Comparison of ENCODE assay signal across 17 mouse cellular contexts in the genomic region with DNA sequence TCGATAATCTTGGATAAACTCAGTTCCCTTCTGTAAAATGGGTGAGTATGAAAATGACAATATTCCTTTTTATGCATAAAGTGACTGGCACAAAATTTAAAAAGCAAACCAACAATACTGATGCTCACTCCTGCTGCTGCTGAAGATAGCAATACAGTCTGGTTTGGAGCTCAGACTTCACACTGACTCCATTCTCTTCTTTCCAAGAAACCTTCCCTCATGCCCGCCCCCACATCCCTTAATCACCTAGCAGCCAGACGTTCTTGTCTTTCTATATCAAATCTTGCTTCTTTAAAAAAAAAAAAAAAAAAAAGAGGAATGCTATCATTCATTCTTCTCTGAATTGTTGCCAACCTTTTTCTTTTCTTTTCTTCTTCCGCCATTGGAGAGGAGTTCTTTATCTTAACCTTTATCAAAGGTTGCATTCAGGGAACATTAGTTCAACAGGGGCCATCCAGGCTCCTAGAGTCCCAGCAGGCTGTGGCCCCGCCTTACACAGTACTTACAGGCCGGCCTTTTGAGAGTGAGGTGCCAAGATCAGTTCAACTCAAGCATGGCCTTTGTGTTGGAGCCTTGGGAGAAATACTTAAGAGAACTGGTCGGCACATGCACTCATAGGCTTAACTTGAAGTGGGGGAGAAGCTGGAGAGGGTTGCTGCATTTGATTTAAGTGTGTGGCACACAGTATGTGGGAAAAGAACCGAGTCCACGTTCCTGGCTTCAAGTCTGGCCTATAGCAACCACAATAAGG. TPM values are rescaled to one million over a fixed set of nuclear protein-coding genes. Genes with fewer than 3 reads are reported as not detected.
A peak's percentile ranks its signal among the peaks of the same experiment; 100 is the strongest.
DNase-seq lines count a peak whose midpoint lies in the region; ATAC-seq and TF ChIP-seq lines count a peak whose summit lies in the region.
"Had no signal": no experiment of that assay in that cellular context is flagged by ENCODE, and none has a peak within 500 bp of the region (broad histone marks: within the 10 kb centered on the region; RNA-seq: fewer than 3 reads in every experiment).

No protein-coding gene starts in this region.

- H3K36me3 ChIP-seq in heart, embryonic 13.5 days = peaks cover 38% of the 10 kb centered on the region
- no peaks in the 10 kb centered on the region for H3K36me3 ChIP-seq in lung, embryonic 16.5 days (ENCODE audit: control insufficient read depth, insufficient read depth, low read length)
- H3K36me3 ChIP-seq in thymus, adult 2 months (ENCODE audit: control insufficient read depth, insufficient read depth, low read length) = no peaks in the 10 kb centered on the region
- no peaks in the 10 kb centered on the region for H3K36me3 ChIP-seq in forebrain, embryonic 12.5 days (replicated peaks)
- H3K36me3 ChIP-seq in limb, embryonic 10.5 days = no peaks in the 10 kb centered on the region

- no peaks in the 10 kb centered on the region for H3K27me3 ChIP-seq in heart, embryonic 13.5 days (replicated peaks)
- no peaks in the 10 kb centered on the region for H3K27me3 ChIP-seq in lung, embryonic 16.5 days (ENCODE audit: control insufficient read depth, insufficient read depth, low read depth, low read length)
- H3K27me3 ChIP-seq in thymus, adult 2 months (ENCODE audit: control insufficient read depth, insufficient read depth, low read length) = no peaks in the 10 kb centered on the region
- peaks cover 10% of the 10 kb centered on the region; the same call in 1 of the 2 replicates for H3K27me3 ChIP-seq in forebrain, embryonic 12.5 days
- no peaks in the 10 kb centered on the region for H3K27me3 ChIP-seq in limb, embryonic 10.5 days (ENCODE audit: low read depth, poor library complexity, severe bottlenecking)

- peaks cover 96% of the 10 kb centered on the region for H3K4me1 ChIP-seq in heart, embryonic 13.5 days
- H3K4me1 ChIP-seq in brown adipose tissue, adult 24 weeks (ENCODE audit: control insufficient read depth, insufficient read depth, insufficient read length, low read length) = peaks cover 32% of the 10 kb centered on the region
- peaks cover 39% of the 10 kb centered on the region for H3K4me1 ChIP-seq in lung, embryonic 16.5 days (replicated peaks; ENCODE audit: control insufficient read depth, insufficient read depth, low read length)
- H3K4me1 ChIP-seq in thymus, adult 2 months (replicated peaks; ENCODE audit: control insufficient read depth, insufficient read depth, low read length) = peaks cover 5% of the 10 kb centered on the region; the same call in 1 of the 2 replicates
- peaks cover 15% of the 10 kb centered on the region for H3K4me1 ChIP-seq in forebrain, embryonic 12.5 days
- H3K4me1 ChIP-seq in limb, embryonic 10.5 days = peaks cover 29% of the 10 kb centered on the region

- peak overlapping the region; percentile 73 for H3K27ac ChIP-seq in heart, embryonic 13.5 days (replicated peaks)
- H3K27ac ChIP-seq in brown adipose tissue, adult 24 weeks (replicated peaks; ENCODE audit: low read depth, low read length) = peak overlapping the region; percentile 17; the same call in 1 of the 2 replicates
- H3K27ac ChIP-seq in lung, embryonic 16.5 days (ENCODE audit: low read length) = peak overlapping the region; percentile 90
- H3K27ac ChIP-seq in thymus, adult 2 months (ENCODE audit: control insufficient read depth, insufficient read depth, low read length) = no peak overlapping the region
- no peak overlapping the region for H3K27ac ChIP-seq in forebrain, embryonic 12.5 days
- no peak overlapping the region for H3K27ac ChIP-seq in limb, embryonic 10.5 days
- H3K27ac ChIP-seq: forebrain, embryonic 13.5 days had no signal

- ATAC-seq in heart, embryonic 13.5 days (ENCODE audit: extremely low read depth, insufficient number of reproducible peaks, low FRiP score, low TSS enrichment) = no peak
- ATAC-seq in lung, embryonic 16.5 days (ENCODE audit: low read depth) = peak; percentile 78
- ATAC-seq in forebrain, embryonic 12.5 days (ENCODE audit: low FRiP score) = no peak
- ATAC-seq: forebrain, embryonic 13.5 days; liver, postnatal 0 days; Patski had no signal

- no peak for TF ChIP-seq CTCF in thymus, adult 2 months (IDR thresholded peaks at IDR 0.05; ENCODE audit: borderline replicate concordance, control insufficient read depth, extremely low read depth, insufficient read depth, low read length, poor library complexity)

- intact Hi-C loops in heart, postnatal 14 days (cut with DNase I) = loop anchor here (10.0 kb wide), 1 partner anchor 81 kb away; no protein-coding TSS in a partner anchor

- TF ChIP-seq POLR2A in thymus, adult 2 months (IDR thresholded peaks at IDR 0.05; ENCODE audit: control insufficient read depth, extremely low read depth, insufficient read depth, low read length, poor library complexity) = no peak

- 0 out of 2 replicates have a peak overlapping the region, but pooled peaks have one; percentile 48 for H3K4me2 ChIP-seq in heart, embryonic 13.5 days
- H3K4me2 ChIP-seq in lung, embryonic 16.5 days (ENCODE audit: low read depth, low read length) = no peak overlapping the region
- H3K4me2 ChIP-seq in forebrain, embryonic 12.5 days = no peak overlapping the region
- H3K4me2 ChIP-seq: forebrain, embryonic 13.5 days had no signal

- DNase-seq in heart, postnatal 14 days = no peak
- DNase-seq in NIH3T3 (ENCODE audit: low read depth) = peak; percentile 22
- no peak for DNase-seq in thymus, adult 2 months
- no peak for DNase-seq in limb, embryonic 10.5 days (ENCODE audit: low spot score)
- DNase-seq: cerebellum, postnatal 10 days; kidney, adult 2 months; kidney, postnatal 36 days; liver, postnatal 0 days; midbrain, embryonic 14.5 days; right cerebral cortex, postnatal 25 days; thymus, postnatal 4 days had no signal

- no peaks in the 10 kb centered on the region for H3K9me3 ChIP-seq in heart, embryonic 13.5 days
- H3K9me3 ChIP-seq in lung, embryonic 16.5 days (ENCODE audit: control insufficient read depth, low read length) = no peaks in the 10 kb centered on the region
- H3K9me3 ChIP-seq in forebrain, embryonic 12.5 days = no peaks in the 10 kb centered on the region
- H3K9me3 ChIP-seq in limb, embryonic 10.5 days (replicated peaks) = no peaks in the 10 kb centered on the region
- H3K9me3 ChIP-seq: forebrain, embryonic 13.5 days had no signal

- H3K9ac ChIP-seq in heart, embryonic 13.5 days = peak overlapping the region; percentile 34
- peak overlapping the region; percentile 0; the same call in 1 of the 2 replicates for H3K9ac ChIP-seq in lung, embryonic 16.5 days (ENCODE audit: low read length)
- H3K9ac ChIP-seq in forebrain, embryonic 12.5 days = no peak overlapping the region
- H3K9ac ChIP-seq: forebrain, embryonic 13.5 days; liver, postnatal 0 days had no signal

- H3K4me3 ChIP-seq in heart, embryonic 13.5 days = no peak overlapping the region
- H3K4me3 ChIP-seq in brown adipose tissue, adult 24 weeks (ENCODE audit: insufficient read depth, low read depth, low read length) = no peak overlapping the region
- H3K4me3 ChIP-seq in lung, embryonic 16.5 days (ENCODE audit: low read length) = no peak overlapping the region
- H3K4me3 ChIP-seq in thymus, adult 2 months (ENCODE audit: control insufficient read depth, insufficient read depth, low read length) = no peak overlapping the region
- H3K4me3 ChIP-seq in forebrain, embryonic 12.5 days (replicated peaks) = no peak overlapping the region
- no peak overlapping the region for H3K4me3 ChIP-seq in limb, embryonic 10.5 days
- H3K4me3 ChIP-seq: forebrain, embryonic 13.5 days had no signal

- WGBS in heart, embryonic 13.5 days = 48% methylated on average over 9 of the region's 9 CpGs
- 51% methylated on average over 9 of the region's 9 CpGs for WGBS in lung, embryonic 16.5 days
- WGBS in thymus, adult 2 months = 80% methylated on average over 9 of the region's 9 CpGs
- 54% methylated on average over 9 of the region's 9 CpGs for WGBS in forebrain, embryonic 12.5 days
- WGBS in limb, embryonic 10.5 days = 82% methylated on average over 9 of the region's 9 CpGs

RNA-seq across cellular contexts. Expression of a gene that starts 7.4 kb away (rescaled TPM):
- polyA plus RNA-seq in heart, embryonic 13.5 days (2015; fragmentation: Nextera tagmentation; extraction: Ambion mirVana) = 26.2 and 27.9 TPM in 2 replicates
- total RNA-seq in heart, postnatal 14 days (2021) = 10 to 100 TPM; 50.0 to 50.9 TPM
- 7.5 and 9.7 TPM in 2 replicates for polyA plus RNA-seq in brown adipose tissue, adult 24 weeks (2012; ENCODE audit: insufficient read depth, insufficient read length, missing spikeins)
- 21.5 and 23.9 TPM in 2 replicates for polyA plus RNA-seq in lung, embryonic 16.5 days (2015; fragmentation: Nextera tagmentation; extraction: Ambion mirVana)
- 10.2 and 11.4 TPM in 2 replicates for polyA plus RNA-seq in thymus, adult 2 months (2012; rRNA removed)
- 6.4 and 8.8 TPM in 2 replicates for polyA plus RNA-seq in forebrain, embryonic 12.5 days (2016; fragmentation: Nextera tagmentation; extraction: Ambion mirVana)
- polyA plus RNA-seq in limb, embryonic 10.5 days (2016; fragmentation: Nextera tagmentation; extraction: Ambion mirVana) = 6.3 and 6.7 TPM in 2 replicates

RNA-seq across cellular contexts. Expression of a gene that starts 36.4 kb away (rescaled TPM):
- polyA plus RNA-seq in heart, embryonic 13.5 days (2015; fragmentation: Nextera tagmentation; extraction: Ambion mirVana) = 26.9 and 27.3 TPM in 2 replicates
- total RNA-seq in heart, postnatal 14 days (2021) = 10 to 100 TPM; 12.0 to 14.3 TPM
- 2.4 and 3.5 TPM in 2 replicates for polyA plus RNA-seq in brown adipose tissue, adult 24 weeks (2012; ENCODE audit: insufficient read depth, insufficient read length, missing spikeins)
- 34.7 and 38.1 TPM in 2 replicates for polyA plus RNA-seq in lung, embryonic 16.5 days (2015; fragmentation: Nextera tagmentation; extraction: Ambion mirVana)
- polyA plus RNA-seq in thymus, adult 2 months (2012; rRNA removed) = 2.1 TPM in 2 replicates
- 21.1 and 25.6 TPM in 2 replicates for polyA plus RNA-seq in forebrain, embryonic 12.5 days (2016; fragmentation: Nextera tagmentation; extraction: Ambion mirVana)
- polyA plus RNA-seq in limb, embryonic 10.5 days (2016; fragmentation: Nextera tagmentation; extraction: Ambion mirVana) = 19.2 and 23.0 TPM in 2 replicates

Comparison
In these comparisons a context has a peak if more than half of its experiments do, and no peak if none do; other contexts are left out.
1. H3K27ac ChIP-seq: peak in heart, embryonic 13.5 days (single experiment), brown adipose tissue, adult 24 weeks (single experiment) and lung, embryonic 16.5 days (single experiment); none in thymus, adult 2 months (single experiment), forebrain, embryonic 12.5 days (single experiment) and limb, embryonic 10.5 days (single experiment).